Mouse (Mus musculus) midbrain, embryonic 10.5 days (tissue): ENCODE measurements around the gene Guca1b. TPM values are rescaled to one million over a fixed set of nuclear protein-coding genes. Genes with fewer than 3 reads are reported as not detected.
"Not testable (repeated sequence)": the region's sequence is repeated elsewhere in the genome, so short reads cannot be mapped to it uniquely, and the experiment has no call there.

Experiments used
- DNase-seq: peaks from one replicate; pipeline ENCODE4 v3.0.0-alpha.2; 2017; ENCODE audit warnings: low spot score
- H3K27ac ChIP-seq: fragments of 300-500 bp; sonication (generic); replicated peaks from 2 replicates; pipeline ENCODE4 v1.5.1; 2016; ENCODE audit warnings: mild to moderate bottlenecking
- H3K27me3 ChIP-seq: fragments of 300-500 bp; sonication (generic); 2 replicates; pipeline ENCODE4 v1.6.1; 2016; ENCODE audit warnings: low read depth, mild to moderate bottlenecking; ENCODE audit not compliant: poor library complexity, severe bottlenecking
- H3K36me3 ChIP-seq: fragments of 300-500 bp; sonication (generic); 2 replicates; pipeline ENCODE4 v1.6.1; 2016; ENCODE audit warnings: mild to moderate bottlenecking, moderate library complexity
- H3K4me1 ChIP-seq: fragments of 300-500 bp; sonication (generic); 2 replicates; pipeline ENCODE4 v1.6.1; 2016
- H3K4me3 ChIP-seq: fragments of 300-500 bp; sonication (generic); 2 replicates; pipeline ENCODE4 v1.5.1; 2016; ENCODE audit warnings: mild to moderate bottlenecking, moderate library complexity
- H3K9me3 ChIP-seq: fragments of 300-500 bp; sonication (generic); replicated peaks from 2 replicates; pipeline ENCODE4 v1.6.1; 2016; ENCODE audit warnings: mild to moderate bottlenecking
- WGBS: fragments of 180-500 bp; shearing (Covaris S2); methylation state at CpG from one replicate; pipeline ENCODE4 v1.1.7; 2016; 5-methylcytosine and 5-hydroxymethylcytosine counted together
- polyA plus RNA-seq: library from polyadenylated mRNA; unstranded; fragments of >200 nt; fragmentation: Nextera tagmentation; extraction: Ambion mirVana; gene quantifications from 2 replicates; pipeline ENCODE4 v1.2.1, GENCODE M21; 2016

Guca1b gene
- polyA plus RNA-seq, 1 experiment from 2014 or later = 2.2 TPM

- 94% methylated on average over 3 of the region's 3 CpGs for WGBS
- peaks cover 33% of the 10 kb centered on the region for H3K36me3 ChIP-seq
- peaks cover 26% of the 10 kb centered on the region for H3K4me1 ChIP-seq
- H3K27me3 ChIP-seq = no peaks in the 10 kb centered on the region
- H3K4me3 ChIP-seq = no peak overlapping the region
- peaks cover 10% of the 10 kb centered on the region; the same call in 1 of the 2 replicates for H3K9me3 ChIP-seq
- no peak overlapping the region for H3K27ac ChIP-seq
- DNase-seq = no peak
These were observed 1.1 kb upstream of the Guca1b start for GRCm38 (mm10) chr17:47384064-47384463.

GRCm38 (mm10) chr17:47386649-47387048 is 1.5 kb downstream of the Guca1b start:
- Histone ChIP-seq H3K4me1 (peaks cover 18% of the 10 kb centered on the region), H3K4me3 (no peak overlapping the region), H3K27ac (no peak overlapping the region), H3K27me3 (no peaks in the 10 kb centered on the region), H3K9me3 (peaks cover 10% of the 10 kb centered on the region; the same call in 1 of the 2 replicates), H3K36me3 (peaks cover 11% of the 10 kb centered on the region)
- WGBS = 67% methylated on average over 4 of the region's 4 CpGs
- DNase-seq = peak; percentile 46

GRCm38 (mm10) chr17:47394223-47394869 is 9.2 kb downstream of the Guca1b start:
- H3K27ac ChIP-seq = no peak overlapping the region
- H3K4me3 ChIP-seq = peak overlapping the region; percentile 38
- no peaks in the 10 kb centered on the region for H3K9me3 ChIP-seq
- no peaks in the 10 kb centered on the region for H3K36me3 ChIP-seq
- peak; percentile 35 for DNase-seq
- peaks cover 23% of the 10 kb centered on the region for H3K4me1 ChIP-seq
- WGBS = 26% methylated on average over 24 of the region's 24 CpGs
- peaks cover 63% of the 10 kb centered on the region for H3K27me3 ChIP-seq

GRCm38 (mm10) chr17:47395376-47395913 is 10.3 kb downstream of the Guca1b start:
- H3K9me3 ChIP-seq = no peaks in the 10 kb centered on the region
- 0 out of 2 replicates have a peak overlapping the region, but pooled peaks have one; percentile 10 for H3K27ac ChIP-seq
- peak; percentile 72 for DNase-seq
- H3K4me3 ChIP-seq = peak overlapping the region; percentile 38
- H3K36me3 ChIP-seq = no peaks in the 10 kb centered on the region
- peaks cover 33% of the 10 kb centered on the region for H3K4me1 ChIP-seq
- 5% methylated on average over 17 of the region's 20 CpGs for WGBS
- peaks cover 73% of the 10 kb centered on the region for H3K27me3 ChIP-seq

GRCm38 (mm10) chr17:47399091-47399490 is 13.9 kb downstream of the Guca1b start:
- no peaks in the 10 kb centered on the region for H3K9me3 ChIP-seq
- DNase-seq = no peak
- peaks cover 39% of the 10 kb centered on the region for H3K4me1 ChIP-seq
- 85% methylated on average over 8 of the region's 8 CpGs for WGBS
- H3K27ac ChIP-seq = no peak overlapping the region
- H3K27me3 ChIP-seq = peaks cover 75% of the 10 kb centered on the region
- no peaks in the 10 kb centered on the region for H3K36me3 ChIP-seq
- no peak overlapping the region for H3K4me3 ChIP-seq

- WGBS = 14% methylated on average over 10 of the region's 10 CpGs
- peaks cover 73% of the 10 kb centered on the region for H3K27me3 ChIP-seq
These were observed 15.3 kb downstream of the Guca1b start, which contains the start of gene Guca1a for GRCm38 (mm10) chr17:47400451-47400850. Guca1a (minus strand) TSS chr17:47400584.

GRCm38 (mm10) chr17:47407717-47408557 is 22.7 kb downstream of the Guca1b start:
- no peak overlapping the region for H3K27ac ChIP-seq
- peaks cover 8% of the 10 kb centered on the region for H3K4me1 ChIP-seq
- 66% methylated on average over 10 of the region's 10 CpGs for WGBS
- H3K9me3 ChIP-seq = no peaks in the 10 kb centered on the region
- H3K27me3 ChIP-seq = peaks cover 85% of the 10 kb centered on the region
- H3K36me3 ChIP-seq = no peaks in the 10 kb centered on the region
- no peak for DNase-seq
- no peak overlapping the region for H3K4me3 ChIP-seq

More at GRCm38 (mm10) chr17:47400451-47400850, 15.3 kb downstream of the Guca1b start, which contains the start of gene Guca1a:
- Histone ChIP-seq H3K4me1 (peaks cover 25% of the 10 kb centered on the region), H3K4me3 (peak within 1 kb of the TSS; percentile 22; the same call in 1 of the 2 replicates), H3K9me3 (no peaks in the 10 kb centered on the region), H3K36me3 (no peaks in the 10 kb centered on the region), H3K27ac (peak within 1 kb of the TSS; percentile 46; the same call in 1 of the 2 replicates)
- peak; percentile 71 for DNase-seq

GRCm38 (mm10) chr17:47408558-47408898 is 23.3 kb downstream of the Guca1b start:
- Histone ChIP-seq H3K36me3 (no peaks in the 10 kb centered on the region), H3K27ac (no peak overlapping the region), H3K4me1 (peaks cover 8% of the 10 kb centered on the region), H3K9me3 (no peaks in the 10 kb centered on the region), H3K4me3 (no peak overlapping the region), H3K27me3 (peaks cover 85% of the 10 kb centered on the region)
- peak; percentile 73 for DNase-seq
- 20% methylated on average over 8 of the region's 8 CpGs for whole genome bisulfite sequencing

GRCm38 (mm10) chr17:47409897-47410861 is 25.0 kb downstream of the Guca1b start:
- 4% methylated on average over 74 of the region's 74 CpGs for WGBS
- not testable (repeated sequence) for H3K9me3 ChIP-seq, H3K36me3 ChIP-seq, H3K27ac ChIP-seq, H3K4me1 ChIP-seq
- peak; percentile 39 for DNase-seq
- Histone ChIP-seq H3K27me3 (peaks cover 81% of the 10 kb centered on the region), H3K4me3 (peak overlapping the region; percentile 53)

GRCm38 (mm10) chr17:47420195-47420594 is 35.0 kb downstream of the Guca1b start:
- Histone ChIP-seq H3K36me3 (no peaks in the 10 kb centered on the region), H3K27ac (no peak overlapping the region), H3K4me1 (no peaks in the 10 kb centered on the region), H3K4me3 (no peak overlapping the region), H3K9me3 (no peaks in the 10 kb centered on the region), H3K27me3 (no peaks in the 10 kb centered on the region)
- 68% methylated on average over 2 of the region's 2 CpGs for WGBS
- no peak for DNase-seq

- Histone ChIP-seq H3K4me3 (no peak overlapping the region), H3K27ac (no peak overlapping the region), H3K9me3 (no peaks in the 10 kb centered on the region), H3K4me1 (no peaks in the 10 kb centered on the region), H3K27me3 (no peaks in the 10 kb centered on the region), H3K36me3 (no peaks in the 10 kb centered on the region)
- no peak for DNase-seq
- WGBS = 83% methylated on average over 3 of the region's 3 CpGs
These were observed 36.4 kb downstream of the Guca1b start for GRCm38 (mm10) chr17:47421566-47421965.

GRCm38 (mm10) chr17:47422616-47423015 is 37.4 kb downstream of the Guca1b start:
- H3K27me3 ChIP-seq, H3K9me3 ChIP-seq, DNase-seq, H3K4me1 ChIP-seq, H3K36me3 ChIP-seq, H3K27ac ChIP-seq, H3K4me3 ChIP-seq: not testable (repeated sequence)
- WGBS = 83% methylated on average over 1 of the region's 1 CpGs
